Mouse (Mus musculus): ENCODE measurements around the gene Tsnax.

Gene Tsnax

DNA sequence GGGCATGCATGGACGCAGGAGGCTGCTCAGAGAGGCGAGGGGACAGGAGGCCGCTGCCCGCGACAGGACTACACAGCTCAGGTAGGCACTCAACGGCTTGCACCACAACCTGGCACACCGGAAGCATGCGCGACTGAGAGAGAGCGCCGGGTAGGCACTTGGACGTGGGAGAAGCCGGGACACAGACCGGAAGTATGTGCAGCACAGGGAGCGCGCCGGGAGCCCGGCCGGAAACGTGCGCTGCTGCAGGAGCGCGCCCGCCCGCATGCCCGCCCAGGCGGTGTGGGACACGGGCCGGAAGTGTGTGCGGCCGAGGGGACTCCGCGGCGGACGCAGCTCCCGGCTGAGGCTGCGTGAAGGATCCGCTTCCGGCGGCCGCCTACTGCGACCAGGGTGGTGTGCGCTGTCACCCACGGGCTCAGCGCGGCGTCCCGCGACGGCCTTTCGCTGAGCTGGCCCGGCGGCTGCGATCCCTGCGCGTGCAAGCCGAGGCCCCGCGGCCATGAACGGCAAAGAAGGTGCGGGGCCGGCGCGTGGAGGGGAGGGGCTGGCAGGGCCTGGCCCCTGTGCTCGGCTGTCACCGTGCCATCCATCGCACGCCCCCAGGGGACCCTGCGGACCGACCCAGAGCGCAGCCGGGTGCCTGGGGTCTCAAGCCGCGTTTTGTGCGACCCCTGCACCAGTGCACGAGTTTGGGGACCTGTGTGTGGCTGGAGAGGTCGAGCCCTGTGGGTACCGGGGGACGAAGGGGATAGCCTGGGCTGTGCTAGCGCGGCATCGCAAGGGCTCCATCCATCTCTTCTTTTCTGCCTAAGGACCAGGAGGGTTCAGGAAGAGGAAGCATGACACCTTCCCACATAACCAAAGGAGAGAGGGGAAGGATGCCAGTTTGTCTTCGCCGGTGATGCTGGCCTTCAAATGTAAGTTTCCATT lies at the start of gene Tsnax:
Tsnax (plus strand) TSS at position 303 of the 933 bp plus-strand sequence.
- in situ Hi-C loops (cut with MboI; ENCODE audit: unreplicated experiment in 2 of 2) = loop anchor here in 1 of 2 experiments (10.0 kb wide), 1 partner anchor 58 kb away; no protein-coding TSS in a partner anchor

GRCm38 (mm10) chr8:124963246-124963645 lies 49.6 kb upstream of the Tsnax start:
- in situ Hi-C loops (cut with MboI; ENCODE audit: unreplicated experiment in 2 of 2) = no loop called here

- in situ Hi-C loops (cut with MboI; ENCODE audit: unreplicated experiment in 2 of 2) = no loop called here
Observed at GRCm38 (mm10) chr8:124964966-124965365, 47.8 kb upstream of the Tsnax start.

GRCm38 (mm10) chr8:124970312-124970933 lies 42.4 kb upstream of the Tsnax start:
- in situ Hi-C loops (cut with MboI; ENCODE audit: unreplicated experiment in 2 of 2) = no loop called here

GRCm38 (mm10) chr8:124973221-124973620 lies 39.6 kb upstream of the Tsnax start:
- in situ Hi-C loops (cut with MboI; ENCODE audit: unreplicated experiment in 2 of 2) = no loop called here

GRCm38 (mm10) chr8:124974254-124974653 lies 38.5 kb upstream of the Tsnax start:
- in situ Hi-C loops (cut with MboI; ENCODE audit: unreplicated experiment in 2 of 2) = no loop called here

- in situ Hi-C loops (cut with MboI; ENCODE audit: unreplicated experiment in 2 of 2) = loop anchor here in 1 of 2 experiments (25.0 kb wide), 1 partner anchor 364 kb away; no protein-coding TSS in a partner anchor
Observed at GRCm38 (mm10) chr8:124976211-124976610, 36.6 kb upstream of the Tsnax start.

GRCm38 (mm10) chr8:124978026-124978425 lies 34.8 kb upstream of the Tsnax start:
- in situ Hi-C loops (cut with MboI; ENCODE audit: unreplicated experiment in 2 of 2) = loop anchor here in 1 of 2 experiments (25.0 kb wide), 1 partner anchor 366 kb away; no protein-coding TSS in a partner anchor

GRCm38 (mm10) chr8:124980036-124980435 lies 32.8 kb upstream of the Tsnax start:
- in situ Hi-C loops (cut with MboI; ENCODE audit: unreplicated experiment in 2 of 2) = loop anchor here in 1 of 2 experiments (25.0 kb wide), 1 partner anchor 368 kb away; no protein-coding TSS in a partner anchor

GRCm38 (mm10) chr8:124980828-124981227 lies 32.0 kb upstream of the Tsnax start:
- in situ Hi-C loops (cut with MboI; ENCODE audit: unreplicated experiment in 2 of 2) = loop anchor here in 1 of 2 experiments (25.0 kb wide), 1 partner anchor 369 kb away; no protein-coding TSS in a partner anchor

- in situ Hi-C loops (cut with MboI; ENCODE audit: unreplicated experiment in 2 of 2) = loop anchor here in 1 of 2 experiments (25.0 kb wide), 1 partner anchor 379 kb away; no protein-coding TSS in a partner anchor
Observed at GRCm38 (mm10) chr8:124990923-124991667, 21.7 kb upstream of the Tsnax start.

DNA sequence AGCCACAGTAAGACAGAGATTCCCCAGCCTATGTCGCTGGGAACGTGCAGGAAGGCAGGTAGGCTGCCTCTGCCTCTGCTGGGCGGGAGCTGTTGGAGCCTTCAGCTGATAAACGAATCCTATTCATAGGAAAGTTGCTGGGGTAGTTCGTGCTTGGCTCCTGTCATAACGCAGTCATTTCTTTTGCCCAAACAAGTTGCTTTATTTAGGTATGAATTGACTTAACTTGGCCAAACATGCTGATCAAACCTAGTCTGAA lies 21.2 kb upstream of the Tsnax start:
- in situ Hi-C loops (cut with MboI; ENCODE audit: unreplicated experiment in 2 of 2) = loop anchor here in 1 of 2 experiments (25.0 kb wide), 1 partner anchor 379 kb away; no protein-coding TSS in a partner anchor

DNA sequence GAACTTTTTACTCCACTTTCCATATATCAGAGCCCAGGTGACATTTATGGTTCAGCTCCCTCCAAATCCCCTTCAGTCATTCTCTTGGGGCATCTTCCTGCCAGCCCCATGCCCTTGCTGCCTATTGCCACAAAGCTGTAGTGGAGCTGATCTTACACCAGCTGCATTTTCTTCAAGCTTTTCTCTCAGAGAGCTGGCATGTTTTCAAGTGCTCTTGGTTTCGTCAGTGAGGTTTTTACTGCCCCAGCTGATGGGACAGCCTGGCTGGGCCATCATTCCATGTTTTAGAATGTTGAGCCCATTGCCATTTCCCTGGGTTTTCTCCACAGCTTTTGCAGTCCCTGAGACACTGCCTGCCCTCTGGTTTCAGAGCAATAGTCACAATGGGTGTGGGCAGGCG lies 17.0 kb upstream of the Tsnax start:
- in situ Hi-C loops (cut with MboI; ENCODE audit: unreplicated experiment in 2 of 2) = loop anchor here in 1 of 2 experiments (25.0 kb wide), 1 partner anchor 383 kb away; no protein-coding TSS in a partner anchor

- in situ Hi-C loops (cut with MboI; ENCODE audit: unreplicated experiment in 2 of 2) = no loop called here
Observed at GRCm38 (mm10) chr8:125024085-125024484, 11.3 kb downstream of the Tsnax start.

DNA sequence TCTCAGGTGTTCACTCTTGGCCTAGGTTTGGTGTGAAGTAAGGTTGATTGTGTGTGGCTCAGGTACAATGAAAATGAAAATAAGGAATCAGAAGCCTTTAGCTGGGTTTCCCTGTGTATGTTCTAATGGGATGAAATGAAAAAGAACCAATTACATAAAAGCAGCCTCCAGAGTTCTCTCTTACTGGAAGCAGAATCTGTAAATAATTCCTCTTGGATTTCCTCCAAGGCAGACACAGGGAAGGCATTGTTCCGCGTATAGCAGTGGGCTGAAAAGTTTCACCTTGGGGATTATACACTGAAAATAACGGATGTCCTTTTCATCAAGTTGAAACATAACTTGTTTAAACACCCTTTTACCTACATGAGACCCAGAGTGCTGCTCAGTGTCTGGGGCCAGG lies 14.4 kb downstream of the Tsnax start:
- in situ Hi-C loops (cut with MboI; ENCODE audit: unreplicated experiment in 2 of 2) = no loop called here

GRCm38 (mm10) chr8:125028841-125029240 lies 16.0 kb downstream of the Tsnax start:
- in situ Hi-C loops (cut with MboI; ENCODE audit: unreplicated experiment in 2 of 2) = no loop called here

DNA sequence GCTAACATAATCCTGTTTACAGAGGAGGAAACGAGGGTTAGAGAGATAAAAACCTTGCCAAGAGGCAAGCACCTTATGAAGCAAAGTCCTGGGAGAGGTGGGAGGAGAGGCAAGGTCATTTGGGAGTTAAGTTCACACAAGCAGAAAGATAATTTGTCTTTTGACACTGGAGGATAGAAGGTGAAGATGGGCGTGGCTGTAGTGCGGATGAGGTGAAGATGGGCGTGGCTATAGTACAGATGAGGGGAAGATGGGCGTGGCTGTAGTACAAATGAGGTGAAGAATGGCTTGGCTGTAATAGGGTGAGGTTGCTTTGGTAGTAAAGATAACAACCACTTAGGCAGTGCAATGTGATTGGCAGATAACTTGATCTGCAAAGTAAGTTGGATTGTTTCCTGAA lies 18.5 kb downstream of the Tsnax start:
- in situ Hi-C loops (cut with MboI; ENCODE audit: unreplicated experiment in 2 of 2) = loop anchor here (5.0 to 10.0 kb wide), 4 partner anchors 134 to 406 kb away; partner anchors contain the start of genes Exoc8 (in 2 of the 2), Sprtn (in 2 of the 2), 2810004N23Rik (in 1 of the 2) and Gnpat (in 1 of the 2)

- in situ Hi-C loops (cut with MboI; ENCODE audit: unreplicated experiment in 2 of 2) = loop anchor here (5.0 to 10.0 kb wide), 4 partner anchors 137 to 410 kb away; partner anchors contain the start of genes Exoc8 (in 2 of the 2), Sprtn (in 2 of the 2), 2810004N23Rik (in 1 of the 2) and Gnpat (in 1 of the 2)
Observed at GRCm38 (mm10) chr8:125034669-125035068, 21.9 kb downstream of the Tsnax start.

GRCm38 (mm10) chr8:125037081-125037480 lies 24.3 kb downstream of the Tsnax start:
- in situ Hi-C loops (cut with MboI; ENCODE audit: unreplicated experiment in 2 of 2) = loop anchor here (10.0 kb wide), 3 partner anchors 142 to 412 kb away; partner anchors contain the start of genes 2810004N23Rik (in 1 of the 2), Exoc8 (in 1 of the 2), Gnpat (in 1 of the 2) and Sprtn (in 1 of the 2)

DNA sequence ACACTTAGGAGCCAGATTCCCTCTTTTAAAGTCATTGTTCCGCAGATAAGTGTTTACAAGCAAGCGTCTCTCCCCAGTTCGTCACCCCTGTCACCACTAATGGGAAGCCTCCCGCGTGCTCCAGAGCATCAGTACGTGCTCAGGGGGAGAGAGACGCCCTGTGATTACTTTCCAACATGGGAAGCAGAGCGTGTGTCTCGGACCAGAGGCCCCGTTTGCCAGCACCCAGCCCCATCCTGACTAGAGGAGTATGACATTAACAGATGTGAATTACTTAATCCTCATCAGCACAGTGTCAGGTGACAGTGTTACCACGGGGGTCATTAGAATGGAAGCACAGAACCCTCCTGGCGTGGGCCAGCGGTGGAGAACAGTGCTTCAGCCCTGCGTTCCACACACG lies 25.9 kb downstream of the Tsnax start:
- in situ Hi-C loops (cut with MboI; ENCODE audit: unreplicated experiment in 2 of 2) = loop anchor here (10.0 kb wide), 3 partner anchors 144 to 414 kb away; partner anchors contain the start of genes 2810004N23Rik (in 1 of the 2), Exoc8 (in 1 of the 2), Gnpat (in 1 of the 2) and Sprtn (in 1 of the 2)

Data from v-Abl transformed pro-B cells (cell line).